Mouse (Mus musculus) liver, adult 2 months (tissue): Measurements from ENCODE around the gene Plk2.

Source experiments
- CTCF ChIP-seq: fragments of 200-500 bp; IDR thresholded peaks from 2 replicates; pipeline ENCODE4 v1.5.1; 2011; ENCODE audit warnings: low read depth, low read length, control low read depth
- POLR2A ChIP-seq: fragments of 200-500 bp; IDR thresholded peaks from 2 replicates; pipeline ENCODE4 v1.6.1; 2011; ENCODE audit warnings: low read length, control low read depth; ENCODE audit not compliant: insufficient read depth; ENCODE audit errors: extremely low read depth

DNA sequence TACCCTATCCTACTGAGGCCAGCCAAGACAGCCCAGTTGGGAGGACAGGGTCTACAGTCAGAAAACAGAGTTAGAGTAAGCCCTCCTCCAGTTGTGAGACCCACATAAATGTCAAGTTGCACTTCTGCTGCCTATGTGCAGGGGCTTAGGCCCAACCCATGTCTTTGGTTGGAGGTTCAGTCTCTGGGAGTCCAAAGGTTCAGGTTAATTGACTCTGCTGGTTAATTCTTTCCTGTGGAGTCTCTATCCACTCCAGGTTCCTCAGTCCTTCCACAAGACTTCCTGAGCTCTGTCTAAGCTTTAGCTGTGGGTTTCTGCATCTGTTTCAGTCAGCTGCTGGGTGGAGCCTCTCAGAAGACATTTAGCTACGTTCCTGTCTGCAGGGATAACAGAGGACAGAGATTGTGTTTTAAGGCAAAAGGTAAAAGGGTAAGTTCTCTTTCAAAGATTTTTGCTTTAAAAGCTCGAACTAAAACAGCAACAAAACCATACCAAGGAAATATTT is 37.3 kb downstream of the Plk2 start:
- TF ChIP-seq CTCF (no peak), POLR2A (no peak)
